Mouse (Mus musculus): Measurements from ENCODE around the gene Kel.

DNA sequence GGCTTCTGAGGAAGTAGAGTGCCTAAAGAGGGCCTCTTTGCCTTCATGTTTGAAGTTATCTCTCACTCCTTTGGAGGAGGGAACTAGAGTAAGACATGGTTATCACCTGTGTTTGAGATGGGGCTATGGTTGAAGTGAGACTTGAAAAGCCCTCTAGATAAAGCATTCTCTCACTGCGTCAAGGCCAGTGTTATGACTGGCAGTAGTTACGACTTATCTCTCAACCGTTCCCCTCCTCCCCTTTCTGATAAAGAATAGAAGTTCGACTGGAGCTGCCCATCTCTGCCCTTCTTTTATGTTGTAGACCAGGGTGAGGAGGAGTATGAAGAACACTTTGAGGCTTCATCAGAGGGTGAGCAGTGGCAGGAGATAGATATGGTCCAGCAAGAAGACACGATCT lies 19.2 kb downstream of the Kel start:
- TF ChIP-seq E2F4 (IDR thresholded peaks at IDR 0.05; ENCODE audit: insufficient read depth) = no peak
- TF ChIP-seq POLR2AphosphoS2 (IDR thresholded peaks at IDR 0.05; ENCODE audit: insufficient read length, low read depth) = no peak
- no peak for TF ChIP-seq POLR2A (IDR thresholded peaks at IDR 0.05; ENCODE audit: insufficient read length, low read depth)
- TF ChIP-seq MAX (IDR thresholded peaks at IDR 0.05; ENCODE audit: low read depth) = no peak
- TF ChIP-seq TCF12 (IDR thresholded peaks at IDR 0.05; ENCODE audit: insufficient read depth, poor library complexity, severe bottlenecking) = no peak
- no peak for TF ChIP-seq MYOG (IDR thresholded peaks at IDR 0.05; ENCODE audit: control insufficient read depth in 1 of 3, insufficient read depth in 1 of 3, insufficient read length in 2 of 3, low read depth in 2 of 3)

Measured in myocyte (in vitro differentiated cells).